Mouse (Mus musculus): ENCODE measurements at regions not wholly inside any gene's neighbourhood (a gene's known extent, or its start where the extent isn't known, plus 50 kb on each side); places are given as distances from the start of the nearest gene placed in this dataset.

- DNase-seq (ENCODE audit: extremely low read depth, low read depth, low spot score), result no peak
Observed at GRCm38 (mm10) chr8:82265745-82266144, 137.3 kb downstream of the Il15 start.

DNA sequence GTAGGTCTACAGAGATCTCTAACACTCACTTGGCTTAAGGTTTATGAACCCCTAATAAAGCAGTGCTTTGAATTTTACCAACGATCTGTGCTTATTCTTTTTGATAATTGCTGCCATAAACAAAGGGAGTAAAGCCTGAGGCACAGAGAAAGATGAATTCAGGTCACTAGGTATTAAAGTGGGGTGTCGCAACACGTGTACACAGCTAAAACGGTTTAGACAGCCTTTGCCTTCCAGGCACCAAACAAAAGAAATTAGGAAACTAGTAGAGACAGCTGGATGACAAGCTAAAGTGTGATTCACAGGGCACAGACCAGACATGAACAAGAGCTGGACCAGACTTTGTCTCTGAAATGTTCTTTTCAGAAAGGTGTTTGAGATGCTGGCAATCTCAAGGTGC is 140.8 kb downstream of the Il15 start:
- DNase-seq (ENCODE audit: extremely low read depth, low read depth, low spot score), result peak; percentile 51

DNA sequence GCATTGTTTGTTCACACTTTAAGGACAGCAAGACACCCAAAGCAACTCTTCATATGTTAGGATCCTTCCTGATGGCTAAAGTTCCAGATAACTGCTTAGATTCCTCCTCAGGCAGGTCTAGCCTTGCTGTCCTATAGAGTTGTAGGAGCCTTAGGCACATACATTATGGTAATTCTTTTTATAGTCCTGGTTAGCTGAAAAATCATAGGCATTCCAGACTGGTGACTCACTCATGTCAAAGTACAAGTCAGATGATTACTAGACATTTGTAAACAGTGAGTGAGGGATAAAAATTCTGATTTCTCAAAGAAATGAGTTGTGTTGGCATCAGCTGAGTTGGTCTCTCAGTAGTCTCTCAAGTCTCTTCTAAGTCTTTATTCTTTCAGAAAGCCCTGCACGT is 142.4 kb downstream of the Il15 start:
- DNase-seq (ENCODE audit: extremely low read depth, low read depth, low spot score), result no peak

DNA sequence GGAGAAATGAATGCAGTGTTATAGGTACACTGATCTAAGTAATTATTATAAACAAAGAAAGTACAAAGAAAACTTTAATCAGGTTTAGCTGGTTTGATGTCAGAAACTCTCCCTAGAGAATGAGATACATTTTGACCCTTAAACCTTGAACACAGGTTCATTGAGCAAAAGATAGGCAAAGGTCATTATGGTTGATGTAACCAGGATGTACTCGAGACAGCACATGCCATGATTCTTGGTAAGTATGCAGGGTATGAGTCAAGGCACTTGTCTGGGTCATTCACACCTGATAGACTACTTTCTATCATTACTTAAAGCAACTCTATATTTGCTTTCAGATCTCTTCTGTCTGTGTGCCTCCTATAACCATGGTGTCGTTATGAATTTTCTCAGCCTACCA is 147.2 kb downstream of the Il15 start:
- no peak for DNase-seq (ENCODE audit: extremely low read depth, low read depth, low spot score)

GRCm38 (mm10) chr8:82252406-82252805 is 150.6 kb downstream of the Il15 start:
- DNase-seq (ENCODE audit: extremely low read depth, low read depth, low spot score), result no peak

DNA sequence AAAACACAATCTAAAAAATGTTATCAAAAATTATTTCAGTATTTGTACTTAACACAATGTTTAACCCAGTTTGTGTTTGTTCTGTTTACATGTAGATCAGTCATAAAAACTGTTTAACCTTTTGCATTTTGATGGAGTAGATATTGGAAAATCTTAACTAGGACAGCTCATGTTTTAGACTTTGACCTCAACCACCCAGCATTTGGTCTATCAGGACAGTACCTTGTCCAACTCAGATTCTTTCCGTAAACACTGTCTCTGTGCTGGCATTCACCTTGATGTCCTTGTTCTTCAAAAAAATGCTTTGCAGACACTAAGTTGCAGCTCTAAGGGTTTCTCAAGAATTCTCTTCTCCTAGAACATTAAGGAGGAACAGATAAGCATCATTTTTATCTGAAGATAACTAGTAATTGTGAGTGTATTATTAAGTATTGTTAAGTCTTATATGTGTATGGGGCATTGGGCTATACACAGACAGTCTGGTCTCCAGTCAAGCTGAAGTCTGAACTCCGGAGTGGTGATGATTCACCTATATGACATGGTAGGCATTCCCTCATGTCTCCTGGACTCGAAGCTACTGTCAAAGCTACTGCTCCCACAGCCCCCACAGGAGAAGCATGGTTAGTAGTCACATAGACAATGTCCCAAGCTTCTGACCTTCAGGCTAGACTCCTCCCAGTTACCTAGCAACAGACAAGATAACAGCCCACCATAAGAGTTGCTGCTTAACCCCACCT is 153.0 kb downstream of the Il15 start:
- no peak for DNase-seq (ENCODE audit: extremely low read depth, low read depth, low spot score)

DNA sequence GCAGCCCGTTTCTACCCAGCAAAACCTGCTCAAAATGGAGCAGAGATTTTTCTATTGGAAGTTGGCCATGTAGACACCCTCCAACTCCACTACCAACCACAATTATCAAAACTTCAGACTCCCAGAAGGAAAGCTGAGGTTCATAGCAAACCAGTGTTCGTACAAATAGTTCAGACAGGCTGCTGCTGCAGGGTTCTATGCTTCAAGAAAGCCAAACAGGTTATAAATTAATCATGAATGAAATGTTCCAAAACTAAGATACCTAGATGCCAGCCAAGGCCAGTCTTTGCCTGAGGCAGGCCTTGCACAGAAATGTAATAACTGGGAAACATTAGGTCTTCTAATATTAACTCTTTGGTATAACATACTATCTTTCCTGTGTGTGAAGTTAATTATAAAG is 158.9 kb downstream of the Il15 start:
- peak; percentile 47 for DNase-seq (ENCODE audit: extremely low read depth, low read depth, low spot score)

- DNase-seq (ENCODE audit: extremely low read depth, low read depth, low spot score), result no peak
Observed at GRCm38 (mm10) chr8:82229883-82230282, 173.1 kb downstream of the Il15 start.

- DNase-seq (ENCODE audit: extremely low read depth, low read depth, low spot score), result no peak
Observed at GRCm38 (mm10) chr8:82201746-82202145, 201.3 kb downstream of the Il15 start.

- DNase-seq (ENCODE audit: extremely low read depth, low read depth, low spot score), result no peak
Observed at GRCm38 (mm10) chr8:82200176-82200575, 202.8 kb downstream of the Il15 start.

- no peak for DNase-seq (ENCODE audit: extremely low read depth, low read depth, low spot score)
Observed at GRCm38 (mm10) chr8:82196504-82196903, 206.5 kb downstream of the Il15 start.

GRCm38 (mm10) chr8:82195112-82195511 is 207.9 kb downstream of the Il15 start:
- no peak for DNase-seq (ENCODE audit: extremely low read depth, low read depth, low spot score)

DNA sequence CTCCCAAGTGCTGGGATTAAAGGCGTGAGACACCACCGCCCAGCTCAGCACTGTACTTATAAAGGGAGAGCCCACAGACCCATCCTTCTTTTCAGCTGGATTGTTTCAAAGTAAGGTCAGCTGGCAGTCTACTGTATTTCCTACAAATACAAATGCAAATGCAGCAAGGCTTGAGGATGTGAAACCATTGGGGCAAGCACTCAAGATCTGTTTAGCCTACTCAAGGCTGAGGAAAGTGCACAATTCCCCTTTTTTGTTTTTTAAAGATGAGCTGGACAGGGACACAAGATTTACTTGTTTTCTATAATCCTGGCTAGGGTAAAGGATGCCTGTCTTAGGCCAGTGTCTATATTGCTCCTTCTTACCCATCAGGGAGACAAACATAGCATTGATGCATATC is 212.0 kb downstream of the Il15 start:
- DNase-seq (ENCODE audit: extremely low read depth, low read depth, low spot score), result no peak

- DNase-seq (ENCODE audit: extremely low read depth, low read depth, low spot score), result no peak
Observed at GRCm38 (mm10) chr8:82187138-82187880, 215.7 kb downstream of the Il15 start.

DNA sequence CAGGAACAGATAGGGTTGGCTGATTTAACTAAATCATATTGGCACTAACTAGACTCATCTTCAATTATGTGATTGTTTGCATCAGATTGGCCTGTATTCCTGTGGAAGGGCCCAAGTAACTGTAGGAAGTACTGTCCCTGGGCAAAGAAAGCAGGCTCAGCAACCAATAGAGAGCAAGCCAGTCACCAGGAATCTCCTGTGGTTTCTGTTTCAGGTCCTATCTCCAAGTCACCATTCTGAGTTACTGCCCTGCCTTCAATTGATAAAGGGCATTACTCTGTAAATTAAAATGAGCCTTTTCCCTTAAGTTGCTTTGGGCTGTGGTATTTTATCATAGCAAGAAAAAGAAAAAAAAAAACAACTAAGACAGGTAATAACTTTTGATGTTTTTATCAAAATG is 219.0 kb downstream of the Il15 start:
- DNase-seq (ENCODE audit: extremely low read depth, low read depth, low spot score), result no peak

Measured in fat pad, adult 2 months (tissue).